Mouse (Mus musculus) spleen, postnatal 10 days (tissue): Measurements from ENCODE around the gene Med27.

Experiments
- DNase-seq, 2 experiments: peaks; one replicate each; pipeline ENCODE4 v3.0.0; 2021 to 2022; ENCODE audit warnings: low spot score in 2 of 2

Med27 gene

GRCm38 (mm10) chr2:29391996-29392395 is 45.4 kb downstream of the Med27 start:
- DNase-seq, result no peak

GRCm38 (mm10) chr2:29400234-29400633 is 53.6 kb downstream of the Med27 start:
- DNase-seq, result no peak

- DNase-seq, result no peak
Measured at GRCm38 (mm10) chr2:29400812-29401211, 54.2 kb downstream of the Med27 start.

GRCm38 (mm10) chr2:29401868-29402267 is 55.2 kb downstream of the Med27 start:
- DNase-seq, result no peak

- DNase-seq, result no peak
Measured at GRCm38 (mm10) chr2:29402550-29403076, 56.0 kb downstream of the Med27 start.

- peak in 1 of 2 experiments; percentile 28 for DNase-seq
Measured at GRCm38 (mm10) chr2:29403799-29404530, 57.3 kb downstream of the Med27 start.

GRCm38 (mm10) chr2:29404931-29405330 is 58.3 kb downstream of the Med27 start:
- no peak for DNase-seq

GRCm38 (mm10) chr2:29405848-29406247 is 59.2 kb downstream of the Med27 start:
- no peak for DNase-seq

- no peak for DNase-seq
Measured at GRCm38 (mm10) chr2:29407350-29407749, 60.7 kb downstream of the Med27 start.

GRCm38 (mm10) chr2:29407764-29408163 is 61.1 kb downstream of the Med27 start:
- no peak for DNase-seq

- DNase-seq, result no peak
Measured at GRCm38 (mm10) chr2:29410884-29411283, 64.3 kb downstream of the Med27 start.

GRCm38 (mm10) chr2:29412458-29412857 is 65.8 kb downstream of the Med27 start:
- no peak for DNase-seq

GRCm38 (mm10) chr2:29413259-29413993 is 66.8 kb downstream of the Med27 start:
- DNase-seq, result no peak

- DNase-seq, result no peak
Measured at GRCm38 (mm10) chr2:29414852-29415473, 68.3 kb downstream of the Med27 start.

GRCm38 (mm10) chr2:29418498-29418897 is 71.9 kb downstream of the Med27 start:
- DNase-seq, result no peak

- no peak for DNase-seq
Measured at GRCm38 (mm10) chr2:29419434-29419833, 72.8 kb downstream of the Med27 start.

GRCm38 (mm10) chr2:29419946-29420345 is 73.3 kb downstream of the Med27 start:
- DNase-seq, result no peak

- no peak for DNase-seq
Measured at GRCm38 (mm10) chr2:29422126-29422840, 75.7 kb downstream of the Med27 start.

GRCm38 (mm10) chr2:29423059-29423458 is 76.4 kb downstream of the Med27 start:
- no peak for DNase-seq

- no peak for DNase-seq
Measured at GRCm38 (mm10) chr2:29425386-29425785, 78.8 kb downstream of the Med27 start.

- no peak for DNase-seq
Measured at GRCm38 (mm10) chr2:29426684-29427083, 80.1 kb downstream of the Med27 start.

- peak in 1 of 2 experiments; percentile 26 for DNase-seq
Measured at GRCm38 (mm10) chr2:29432565-29432964, 85.9 kb downstream of the Med27 start.
